Mouse (Mus musculus) limb, embryonic 12.5 days (tissue): ENCODE results near the gene Necab3. TPM values are rescaled to one million over a fixed set of nuclear protein-coding genes. Genes with fewer than 3 reads are reported as not detected.
A peak's percentile ranks its signal among the peaks of the same experiment; 100 is the strongest.

Source experiments
- ATAC-seq: fragments of 200-750 bp; cut with Nextera tagmentation; 2 replicates; pipeline ENCODE4 v1.8.0; 2017; ENCODE audit warnings: low read depth, moderate TSS enrichment; ENCODE audit not compliant: insufficient number of reproducible peaks, insufficient read depth, low FRiP score, low TSS enrichment
- H3K27ac ChIP-seq: fragments of 300-500 bp; sonication (generic); 2 replicates; pipeline ENCODE4 v1.5.1; 2016; ENCODE audit warnings: mild to moderate bottlenecking, moderate library complexity
- H3K27me3 ChIP-seq: fragments of 300-500 bp; sonication (generic); 2 replicates; pipeline ENCODE4 v1.6.1; 2016; ENCODE audit warnings: mild to moderate bottlenecking, moderate library complexity
- H3K36me3 ChIP-seq: fragments of 300-500 bp; sonication (generic); 2 replicates; pipeline ENCODE4 v1.6.1; 2016; ENCODE audit warnings: mild to moderate bottlenecking, moderate library complexity
- H3K4me1 ChIP-seq: fragments of 300-500 bp; sonication (generic); replicated peaks from 2 replicates; pipeline ENCODE4 v1.6.1; 2016
- H3K4me2 ChIP-seq: fragments of 300-500 bp; sonication (generic); 2 replicates; pipeline ENCODE4 v1.6.1; 2016; ENCODE audit warnings: mild to moderate bottlenecking, moderate library complexity
- H3K4me3 ChIP-seq: fragments of 300-500 bp; sonication (generic); replicated peaks from 2 replicates; pipeline ENCODE4 v1.5.1; 2016; ENCODE audit warnings: mild to moderate bottlenecking
- H3K9ac ChIP-seq: fragments of 300-500 bp; sonication (generic); replicated peaks from 2 replicates; pipeline ENCODE4 v1.6.1; 2016; ENCODE audit warnings: mild to moderate bottlenecking, moderate library complexity
- H3K9me3 ChIP-seq: fragments of 300-500 bp; sonication (generic); 2 replicates; pipeline ENCODE4 v1.6.1; 2016; ENCODE audit warnings: mild to moderate bottlenecking, moderate library complexity
- WGBS: fragments of 180-500 bp; shearing (Covaris S2); methylation state at CpG from one replicate; pipeline ENCODE4 v1.1.7; 2016; 5-methylcytosine and 5-hydroxymethylcytosine counted together
- polyA plus RNA-seq: library from polyadenylated mRNA; unstranded; fragments of >200 nt; fragmentation: Nextera tagmentation; extraction: Ambion mirVana; gene quantifications from 2 replicates; pipeline ENCODE4 v1.2.1, GENCODE M21; 2016

Gene Necab3
- polyA plus RNA-seq, 1 experiment from 2014 or later, result 4.4 TPM

DNA sequence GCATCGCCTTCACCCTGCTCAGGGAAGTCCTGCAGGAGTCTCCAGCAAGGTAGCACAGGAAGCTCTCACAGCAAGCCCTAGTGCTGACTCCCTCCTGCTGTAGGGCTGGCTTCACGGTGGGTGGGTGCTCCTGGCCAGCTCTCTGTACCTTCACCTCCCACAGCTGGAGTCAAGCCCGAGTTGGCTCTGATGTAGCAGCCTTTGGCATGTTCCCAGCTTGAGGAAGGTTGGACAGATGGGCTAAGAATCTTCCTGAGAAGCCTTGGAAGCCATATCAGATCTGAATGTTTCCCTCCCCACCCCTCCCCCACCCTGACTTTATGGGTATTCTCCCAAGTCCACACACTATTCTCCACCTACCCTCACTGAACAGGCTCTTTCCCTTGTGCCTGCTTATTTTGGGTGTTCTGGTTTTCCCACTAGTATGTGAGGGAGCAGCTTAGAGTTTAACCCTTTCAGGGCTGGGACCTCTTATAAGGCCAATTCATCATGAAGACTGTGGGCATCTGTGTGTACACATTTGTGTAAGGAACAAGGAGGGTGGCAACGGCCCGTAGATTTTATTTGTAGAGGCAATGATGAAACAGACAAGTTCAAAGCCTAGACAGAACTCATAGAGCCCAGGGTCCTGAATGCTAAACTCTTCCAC, 1.4 kb downstream of the Necab3 start:
- H3K27me3 ChIP-seq, result peaks cover 16% of the 10 kb centered on the region
- H3K4me2 ChIP-seq, result 0 out of 2 replicates have a peak overlapping the region, but pooled peaks have one; percentile 62
- no peak for ATAC-seq
- no peaks in the 10 kb centered on the region for H3K9me3 ChIP-seq
- H3K4me3 ChIP-seq, result no peak overlapping the region
- H3K4me1 ChIP-seq, result peaks cover 34% of the 10 kb centered on the region
- 41% methylated on average over 5 of the region's 5 CpGs for WGBS
- H3K27ac ChIP-seq, result no peak overlapping the region
- H3K36me3 ChIP-seq, result peaks cover 25% of the 10 kb centered on the region
- 0 out of 2 replicates have a peak overlapping the region, but pooled peaks have one; percentile 28 for H3K9ac ChIP-seq

DNA sequence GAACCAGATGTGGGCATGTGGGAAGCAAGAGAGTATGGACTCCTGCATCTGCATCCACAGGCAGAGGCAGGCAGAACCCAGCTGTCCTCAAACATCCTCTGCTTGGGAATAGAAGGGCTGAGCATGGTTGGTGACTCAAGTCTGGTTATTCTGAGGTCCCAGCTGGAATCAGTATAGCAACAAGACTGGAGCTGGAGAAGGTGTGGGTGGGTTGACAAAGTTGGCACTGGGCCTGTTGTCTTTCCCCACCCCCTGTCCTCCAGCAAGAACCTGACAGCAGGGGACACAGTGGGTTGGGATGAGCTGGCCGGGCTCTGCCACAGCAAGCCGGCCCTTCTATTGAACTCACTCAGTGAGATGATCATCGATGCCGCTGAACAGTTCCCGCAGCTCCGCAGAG, 3.5 kb downstream of the Necab3 start:
- Histone ChIP-seq H3K4me3 (no peak overlapping the region), H3K4me2 (no peak overlapping the region), H3K36me3 (peaks cover 6% of the 10 kb centered on the region), H3K27ac (no peak overlapping the region), H3K9me3 (no peaks in the 10 kb centered on the region), H3K4me1 (peaks cover 41% of the 10 kb centered on the region), H3K9ac (no peak overlapping the region), H3K27me3 (peaks cover 37% of the 10 kb centered on the region)
- ATAC-seq, result no peak
- WGBS, result 89% methylated on average over 6 of the region's 6 CpGs

DNA sequence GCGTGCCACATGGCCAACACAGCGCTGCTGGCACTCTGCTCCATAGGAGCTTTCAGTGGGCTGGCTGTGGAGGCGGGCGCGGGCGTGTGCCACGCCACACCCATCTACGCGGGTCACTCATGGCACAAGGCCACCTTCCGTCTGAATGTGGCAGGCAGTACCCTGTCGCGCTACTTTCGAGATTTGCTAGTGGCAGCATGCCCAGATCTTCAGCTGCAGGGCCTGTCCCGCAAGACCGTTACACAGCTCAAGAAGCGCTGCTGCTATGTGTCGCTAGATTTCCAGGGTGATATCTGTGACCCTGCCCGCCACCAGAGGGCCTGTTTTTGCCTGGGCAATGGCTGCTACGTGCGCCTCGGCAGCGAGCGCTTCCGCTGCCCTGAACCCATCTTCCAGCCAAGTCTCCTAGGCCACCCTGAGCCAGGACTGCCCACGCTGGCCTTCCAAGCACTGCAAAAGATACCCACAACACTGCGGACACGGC, 6.2 kb downstream of the Necab3 start:
- Histone ChIP-seq H3K4me3 (peak overlapping the region; percentile 20), H3K36me3 (no peaks in the 10 kb centered on the region), H3K9ac (peak overlapping the region; percentile 32), H3K4me2 (peak overlapping the region; percentile 51), H3K27ac (no peak overlapping the region), H3K4me1 (peaks cover 28% of the 10 kb centered on the region), H3K27me3 (peaks cover 45% of the 10 kb centered on the region), H3K9me3 (no peaks in the 10 kb centered on the region)
- 27% methylated on average over 27 of the region's 27 CpGs for WGBS
- no peak for ATAC-seq

DNA sequence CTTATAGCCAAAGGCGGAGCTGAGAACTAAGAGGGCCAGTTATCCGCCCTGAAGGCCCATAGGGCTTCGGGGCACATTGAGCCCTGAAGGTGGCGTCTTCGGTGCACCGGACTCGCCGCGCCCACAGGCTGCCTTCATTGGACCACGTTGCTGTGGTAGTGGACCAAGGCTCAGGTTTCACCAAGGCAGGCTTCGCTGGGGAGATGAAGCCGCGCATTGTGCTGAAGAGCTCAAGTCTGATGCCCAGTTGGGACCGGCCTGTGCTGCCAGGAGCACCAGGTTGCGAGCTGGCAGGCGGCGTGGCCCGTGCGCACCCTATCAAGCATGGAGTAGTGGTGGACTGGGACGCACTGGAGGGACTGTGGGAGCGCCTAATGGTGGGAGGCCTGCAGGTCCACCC, 6.8 kb downstream of the Necab3 start:
- Histone ChIP-seq H3K36me3 (no peaks in the 10 kb centered on the region), H3K27me3 (peaks cover 45% of the 10 kb centered on the region), H3K4me3 (peak overlapping the region; percentile 20), H3K27ac (no peak overlapping the region), H3K4me2 (peak overlapping the region; percentile 51), H3K9ac (peak overlapping the region; percentile 32), H3K4me1 (peaks cover 22% of the 10 kb centered on the region), H3K9me3 (no peaks in the 10 kb centered on the region)
- WGBS, result 30% methylated on average over 21 of the region's 21 CpGs
- peak; percentile 29 for ATAC-seq

DNA sequence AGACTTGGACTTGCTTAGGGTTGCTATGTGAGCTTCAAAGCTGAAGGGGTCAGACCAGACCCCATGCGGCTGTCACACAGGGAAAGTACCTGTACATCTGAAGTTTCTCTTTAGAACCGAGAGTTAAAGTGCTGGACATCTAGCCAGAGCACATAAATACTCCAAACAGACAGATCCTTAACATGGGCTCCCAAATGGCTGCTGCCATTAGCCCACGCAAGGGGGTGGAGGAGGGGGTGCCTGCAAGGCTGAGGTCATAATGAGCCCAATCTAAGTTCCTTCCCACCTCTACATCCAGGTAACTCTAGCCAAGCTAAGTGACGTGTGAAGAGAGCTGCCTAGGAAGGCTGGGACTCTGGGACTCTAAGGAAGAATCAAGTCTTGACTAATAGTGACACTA, 7.2 kb downstream of the Necab3 start, which contains the start of gene Actl10:
TSS of gene Actl10 (plus strand) at position 301 of the 400 bp plus-strand sequence.
- peak within 1 kb of the TSS; percentile 32 for H3K9ac ChIP-seq
- peak within 1 kb of the TSS; percentile 51 for H3K4me2 ChIP-seq
- H3K4me1 ChIP-seq, result peaks cover 21% of the 10 kb centered on the region
- no peak within 1 kb of the TSS for H3K27ac ChIP-seq
- 71% methylated on average over 4 of the region's 4 CpGs for WGBS
- peaks cover 45% of the 10 kb centered on the region for H3K27me3 ChIP-seq
- no peaks in the 10 kb centered on the region for H3K9me3 ChIP-seq
- H3K4me3 ChIP-seq, result peak within 1 kb of the TSS; percentile 20
- ATAC-seq, result no peak
- H3K36me3 ChIP-seq, result no peaks in the 10 kb centered on the region

DNA sequence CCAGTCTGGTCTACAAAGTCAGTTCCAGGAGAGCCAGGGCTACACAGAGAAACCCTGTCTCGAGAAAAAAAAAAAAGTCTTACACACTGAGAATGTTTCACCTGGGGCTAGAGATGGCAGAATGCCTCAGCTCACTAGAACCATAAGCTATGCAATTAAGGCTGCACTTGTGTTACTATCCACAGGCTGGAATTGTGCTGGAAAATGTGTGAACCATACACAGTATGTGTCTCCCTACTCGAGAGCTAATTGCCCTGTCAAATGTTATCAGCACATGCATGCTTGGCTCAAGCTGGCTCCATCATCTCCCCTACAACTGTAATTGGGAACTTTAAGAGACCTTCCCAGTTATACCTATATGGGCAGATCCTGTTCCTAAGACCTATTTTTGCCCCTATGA, 7.8 kb downstream of the Necab3 start:
- peaks cover 21% of the 10 kb centered on the region for H3K4me1 ChIP-seq
- no peak overlapping the region for H3K9ac ChIP-seq
- H3K4me2 ChIP-seq, result no peak overlapping the region
- ATAC-seq, result no peak
- H3K27me3 ChIP-seq, result peaks cover 45% of the 10 kb centered on the region
- no peaks in the 10 kb centered on the region for H3K9me3 ChIP-seq
- 70% methylated on average over 2 of the region's 2 CpGs for WGBS
- H3K27ac ChIP-seq, result no peak overlapping the region
- no peak overlapping the region for H3K4me3 ChIP-seq
- H3K36me3 ChIP-seq, result no peaks in the 10 kb centered on the region

DNA sequence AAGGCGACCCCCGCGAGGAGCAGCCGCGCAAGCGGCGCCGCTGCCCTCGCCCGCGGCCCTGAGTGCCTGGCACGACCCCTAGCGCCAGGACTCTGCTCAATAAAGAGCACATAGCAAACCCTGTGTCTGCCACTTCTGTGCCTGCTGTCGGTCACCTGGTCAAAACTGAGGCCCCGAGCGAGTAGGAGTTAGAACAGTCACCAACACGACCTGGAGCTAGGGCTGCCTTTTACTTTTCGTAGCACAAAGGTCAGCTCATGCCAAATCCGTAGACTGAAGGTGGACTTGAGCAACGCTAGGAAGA, 8.9 kb downstream of the Necab3 start:
- no peak for ATAC-seq
- Histone ChIP-seq H3K4me2 (peak overlapping the region; percentile 88), H3K9me3 (no peaks in the 10 kb centered on the region), H3K27ac (no peak overlapping the region), H3K36me3 (no peaks in the 10 kb centered on the region), H3K27me3 (peaks cover 45% of the 10 kb centered on the region), H3K4me1 (peaks cover 21% of the 10 kb centered on the region), H3K9ac (peak overlapping the region; percentile 64; the same call in 1 of the 2 replicates), H3K4me3 (peak overlapping the region; percentile 49)
- WGBS, result 15% methylated on average over 20 of the region's 20 CpGs

DNA sequence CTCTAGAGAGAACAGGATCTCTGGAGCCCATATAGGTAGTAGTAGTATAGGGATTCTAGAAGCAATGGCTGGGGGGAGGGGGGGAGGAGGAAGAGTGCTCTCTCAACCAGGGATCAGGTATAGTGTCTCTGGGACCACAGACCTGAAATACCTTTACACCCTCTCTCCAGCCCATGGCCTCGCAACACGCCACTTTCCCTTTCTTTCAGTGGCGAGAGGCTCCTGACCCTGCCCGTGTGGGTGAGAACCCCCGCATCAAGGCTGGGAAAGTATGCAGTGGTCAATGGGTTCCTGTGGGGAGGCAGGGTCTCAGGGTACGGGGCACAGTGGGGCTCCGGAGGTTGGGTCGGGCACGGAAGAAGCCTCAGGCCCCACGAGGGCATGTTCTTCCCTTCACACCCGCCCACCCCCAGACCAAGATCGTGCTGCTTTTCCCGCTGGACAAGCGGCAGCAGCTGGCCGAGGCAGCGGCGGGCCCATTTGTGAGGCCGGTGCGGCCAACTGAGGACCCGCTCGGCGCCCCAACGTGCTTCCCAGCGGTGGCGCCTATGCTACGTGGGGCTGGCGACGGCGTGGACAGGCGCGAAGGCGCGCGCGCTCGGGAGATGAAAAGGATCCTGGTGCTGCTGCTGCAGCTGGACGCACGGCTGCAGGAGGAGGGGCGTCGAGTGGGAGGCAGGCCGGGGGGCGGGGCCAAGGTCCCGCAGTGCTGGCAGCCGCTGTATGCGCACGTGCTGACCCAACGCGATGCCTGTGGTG, 9.4 kb downstream of the Necab3 start:
- Histone ChIP-seq H3K9ac (peak overlapping the region; percentile 64), H3K4me2 (peak overlapping the region; percentile 88), H3K4me1 (peaks cover 21% of the 10 kb centered on the region), H3K27me3 (peaks cover 45% of the 10 kb centered on the region), H3K9me3 (no peaks in the 10 kb centered on the region), H3K4me3 (peak overlapping the region; percentile 49), H3K27ac (no peak overlapping the region), H3K36me3 (no peaks in the 10 kb centered on the region)
- ATAC-seq, result peak; percentile 66
- WGBS, result 3% methylated on average over 47 of the region's 48 CpGs

DNA sequence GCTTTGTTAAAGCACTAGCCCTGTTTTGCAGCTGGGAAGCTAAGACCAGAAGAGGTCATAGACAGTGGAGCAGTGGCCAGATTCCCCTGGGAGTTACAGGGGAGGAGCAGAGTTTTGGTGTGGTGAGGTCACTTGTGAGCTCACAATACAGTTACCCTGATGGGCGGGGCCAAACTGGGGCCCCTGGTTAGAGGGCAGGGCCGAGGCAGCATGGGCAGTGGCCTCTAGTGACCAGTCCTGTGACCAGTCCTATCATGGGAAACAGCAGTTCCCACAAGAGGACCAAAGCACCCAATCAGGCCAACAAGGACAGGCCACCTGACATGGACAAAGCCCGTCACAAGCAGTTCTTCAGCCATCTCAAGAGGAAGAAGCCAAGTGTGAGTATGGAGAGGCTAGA, 10.0 kb downstream of the Necab3 start:
- H3K4me2 ChIP-seq, result peak overlapping the region; percentile 88
- H3K4me1 ChIP-seq, result peaks cover 21% of the 10 kb centered on the region
- no peaks in the 10 kb centered on the region for H3K9me3 ChIP-seq
- no peak overlapping the region for H3K4me3 ChIP-seq
- WGBS, result 46% methylated on average over 3 of the region's 3 CpGs
- no peak overlapping the region for H3K9ac ChIP-seq
- no peak overlapping the region for H3K27ac ChIP-seq
- peaks cover 40% of the 10 kb centered on the region for H3K27me3 ChIP-seq
- ATAC-seq, result no peak
- no peaks in the 10 kb centered on the region for H3K36me3 ChIP-seq

DNA sequence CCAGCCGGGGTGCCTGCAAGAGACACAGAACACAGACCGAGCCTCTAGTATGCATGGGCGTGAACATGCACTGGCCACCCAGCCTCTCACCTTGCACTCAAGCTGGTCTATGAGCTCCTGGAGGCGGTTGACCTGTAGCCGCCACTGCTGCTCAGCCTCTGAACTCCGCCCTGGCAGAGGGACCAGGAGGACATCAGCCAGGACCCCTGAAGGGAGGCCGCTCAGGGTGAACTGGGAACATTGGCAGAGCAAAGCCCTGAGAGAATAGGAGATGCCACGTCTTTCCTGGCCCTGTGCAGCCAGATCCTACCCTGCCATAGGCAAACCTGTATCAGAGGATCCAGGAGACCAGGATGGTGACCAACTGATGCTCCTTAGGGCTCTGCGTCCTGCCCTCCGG, 12.0 kb downstream of the Necab3 start, which contains the start of gene 1700003F12Rik:
TSS of gene 1700003F12Rik (plus strand) at position 375 of the 400 bp plus-strand sequence.
- Histone ChIP-seq H3K4me2 (no peak within 1 kb of the TSS), H3K27ac (no peak within 1 kb of the TSS), H3K27me3 (peaks cover 26% of the 10 kb centered on the region), H3K9me3 (no peaks in the 10 kb centered on the region), H3K4me1 (peaks cover 10% of the 10 kb centered on the region), H3K9ac (no peak within 1 kb of the TSS), H3K4me3 (no peak within 1 kb of the TSS), H3K36me3 (no peaks in the 10 kb centered on the region)
- no peak for ATAC-seq
- 93% methylated on average over 10 of the region's 10 CpGs for WGBS

DNA sequence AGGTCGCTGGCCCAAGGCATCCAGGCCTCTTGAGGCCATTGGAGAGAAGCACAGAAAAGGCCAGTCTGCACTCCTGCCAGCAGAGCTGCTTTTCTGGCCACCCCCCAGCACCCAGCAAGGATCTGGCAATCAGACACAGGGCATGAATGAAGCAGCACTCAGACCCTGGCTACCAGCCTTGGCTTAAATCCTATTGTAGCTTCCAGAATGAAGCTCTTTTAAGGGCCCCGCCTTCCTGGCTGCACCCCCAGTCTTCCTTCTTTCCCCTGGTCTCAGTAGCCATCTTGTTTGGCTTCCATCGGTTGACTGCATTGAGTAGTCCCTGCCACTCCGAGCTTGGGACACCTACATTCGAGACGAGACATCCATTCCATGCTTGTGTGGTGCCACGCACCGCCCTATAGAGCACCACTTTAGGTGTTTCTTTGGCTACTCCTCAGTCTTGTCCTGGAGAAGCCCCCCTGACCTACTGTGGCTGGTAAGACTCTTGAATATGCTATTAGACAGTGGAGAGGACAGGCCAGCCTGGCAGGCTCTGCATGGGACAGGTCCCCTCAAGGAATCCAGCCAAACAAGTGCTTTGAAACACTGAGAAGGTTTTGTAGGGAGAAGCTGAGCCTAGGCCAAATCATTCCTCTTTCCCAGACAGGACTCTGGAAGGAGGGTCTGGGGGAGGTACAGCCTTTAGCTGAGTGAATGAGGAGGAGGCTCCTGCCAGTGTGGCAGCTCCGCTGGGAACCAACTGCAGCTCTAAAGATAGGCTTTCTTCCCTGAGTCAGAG, 14.9 kb downstream of the Necab3 start:
- 89% methylated on average over 9 of the region's 9 CpGs for WGBS
- no peak overlapping the region for H3K9ac ChIP-seq
- no peaks in the 10 kb centered on the region for H3K36me3 ChIP-seq
- H3K9me3 ChIP-seq, result no peaks in the 10 kb centered on the region
- H3K27ac ChIP-seq, result no peak overlapping the region
- no peaks in the 10 kb centered on the region; the same call in 1 of the 2 replicates for H3K27me3 ChIP-seq
- H3K4me1 ChIP-seq, result no peaks in the 10 kb centered on the region; the same call in 1 of the 2 replicates
- no peak overlapping the region for H3K4me3 ChIP-seq
- no peak for ATAC-seq
- H3K4me2 ChIP-seq, result no peak overlapping the region
